ENCODE assay signal across 32 mouse cellular contexts in genomic region chr8:42396886-42397285, GRCm38 (mm10).
"Had no signal": no experiment of that assay in that cellular context is flagged by ENCODE, and none has a peak within 500 bp of the region (broad histone marks: within the 10 kb centered on the region; RNA-seq: fewer than 3 reads in every experiment).

No protein-coding gene starts in this region.

- H3K9ac ChIP-seq: limb, embryonic 12.5 days; limb, embryonic 13.5 days; limb, embryonic 15.5 days; liver, embryonic 12.5 days; liver, embryonic 13.5 days; liver, embryonic 14.5 days; liver, embryonic 15.5 days; liver, postnatal 0 days; lung, embryonic 14.5 days; lung, embryonic 15.5 days; midbrain, embryonic 12.5 days; midbrain, embryonic 13.5 days; midbrain, embryonic 15.5 days; neural tube, embryonic 12.5 days had no signal

- H3K27ac ChIP-seq: limb, embryonic 10.5 days; limb, embryonic 12.5 days; limb, embryonic 13.5 days; limb, embryonic 15.5 days; liver, embryonic 12.5 days; liver, embryonic 13.5 days; liver, embryonic 14.5 days; liver, embryonic 15.5 days; lung, embryonic 15.5 days; macrophage; midbrain, embryonic 10.5 days; midbrain, embryonic 12.5 days; midbrain, embryonic 13.5 days; midbrain, embryonic 15.5 days; neural tube, embryonic 12.5 days had no signal

- DNase-seq: left cerebral cortex, postnatal 4 days; liver; liver, embryonic 13.5 days; liver, postnatal 0 days; lung, adult 18-20 months; lung, adult 2 months; lung, embryonic 14.5 days; lung, postnatal 10 days; lung, postnatal 14 days; lung, postnatal 36 days; lung, postnatal 4 days; midbrain, embryonic 14.5 days had no signal

- H3K4me1 ChIP-seq: limb, embryonic 10.5 days; limb, embryonic 12.5 days; limb, embryonic 13.5 days; limb, embryonic 15.5 days; liver, embryonic 12.5 days; liver, embryonic 13.5 days; liver, embryonic 15.5 days; lung, embryonic 15.5 days; megakaryocyte, embryonic 14.5 days; midbrain, embryonic 10.5 days; midbrain, embryonic 12.5 days; midbrain, embryonic 13.5 days; midbrain, embryonic 15.5 days; neural tube, embryonic 12.5 days had no signal

- H3K36me3 ChIP-seq: limb, embryonic 10.5 days; limb, embryonic 12.5 days; limb, embryonic 13.5 days; limb, embryonic 15.5 days; liver, embryonic 12.5 days; liver, embryonic 13.5 days; liver, embryonic 15.5 days; lung, embryonic 15.5 days; midbrain, embryonic 10.5 days; midbrain, embryonic 12.5 days; midbrain, embryonic 13.5 days; midbrain, embryonic 15.5 days; neural tube, embryonic 12.5 days had no signal

- H3K27me3 ChIP-seq: limb, embryonic 12.5 days; limb, embryonic 13.5 days; limb, embryonic 15.5 days; liver, embryonic 12.5 days; liver, embryonic 13.5 days; liver, embryonic 15.5 days; lung, embryonic 15.5 days; megakaryocyte, embryonic 14.5 days; midbrain, embryonic 12.5 days; midbrain, embryonic 13.5 days; midbrain, embryonic 15.5 days; neural tube, embryonic 12.5 days had no signal

- ATAC-seq: liver, embryonic 12.5 days; liver, postnatal 0 days; lung, postnatal 0 days; midbrain, embryonic 13.5 days; midbrain, embryonic 15.5 days; midbrain, embryonic 16.5 days had no signal

- H3K9me3 ChIP-seq: limb, embryonic 10.5 days; limb, embryonic 12.5 days; limb, embryonic 13.5 days; limb, embryonic 15.5 days; liver, embryonic 12.5 days; liver, embryonic 13.5 days; liver, embryonic 15.5 days; lung, embryonic 15.5 days; megakaryocyte, embryonic 14.5 days; midbrain, embryonic 10.5 days; midbrain, embryonic 12.5 days; midbrain, embryonic 13.5 days; midbrain, embryonic 15.5 days; neural tube, embryonic 12.5 days had no signal

- H3K4me2 ChIP-seq: limb, embryonic 12.5 days; limb, embryonic 13.5 days; limb, embryonic 15.5 days; liver, embryonic 11.5 days; liver, embryonic 12.5 days; liver, embryonic 13.5 days; liver, embryonic 15.5 days; lung, embryonic 14.5 days; lung, embryonic 15.5 days; midbrain, embryonic 11.5 days; midbrain, embryonic 12.5 days; midbrain, embryonic 13.5 days; midbrain, embryonic 15.5 days; neural tube, embryonic 12.5 days had no signal

- H3K4me3 ChIP-seq: limb, embryonic 10.5 days; limb, embryonic 12.5 days; limb, embryonic 13.5 days; limb, embryonic 15.5 days; liver, embryonic 12.5 days; liver, embryonic 13.5 days; liver, embryonic 15.5 days; lung, embryonic 15.5 days; megakaryocyte, embryonic 14.5 days; midbrain, embryonic 10.5 days; midbrain, embryonic 12.5 days; midbrain, embryonic 13.5 days; midbrain, embryonic 15.5 days; myocyte; neural tube, embryonic 12.5 days had no signal
